7 mouse cellular contexts compared by ENCODE assay signal in the genomic region with DNA sequence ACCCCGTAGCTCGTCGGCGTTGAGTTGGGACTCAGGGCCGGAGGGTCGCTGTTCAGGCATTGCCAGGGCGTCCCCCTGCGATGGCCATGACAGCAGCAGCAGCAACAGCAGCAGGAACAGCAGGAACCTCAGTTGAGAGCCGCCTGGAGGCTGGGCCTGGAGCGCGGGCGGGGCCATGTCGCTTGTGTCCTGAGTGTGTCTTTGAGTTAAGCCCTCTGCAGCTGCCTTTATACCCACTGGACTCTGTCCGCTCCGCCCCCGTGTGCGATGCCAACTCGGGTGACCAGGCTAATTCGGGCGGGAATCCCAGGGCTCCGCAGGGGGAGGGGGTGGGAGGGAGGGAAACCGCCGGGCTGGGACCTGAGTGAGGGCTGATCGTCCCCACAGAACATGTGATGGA. TPM values are rescaled to one million over a fixed set of nuclear protein-coding genes. Genes with fewer than 3 reads are reported as not detected.
DNase-seq lines count a peak whose midpoint lies in the region; ATAC-seq and TF ChIP-seq lines count a peak whose summit lies in the region.

No protein-coding gene starts in this region.

- DNase-seq in 3T3-L1 (ENCODE audit: low read depth, low spot score) (peak; percentile 21), ES-CJ7 (ENCODE audit: low read depth, low spot score) (peak; percentile 54)
- DNase-seq in liver, embryonic 14.5 days (ENCODE audit: low read depth in 3 of 3, low spot score in 3 of 3), result no peak
- no peak for DNase-seq in frontal cortex, adult 2 months (ENCODE audit: extremely low spot score in 1 of 2, low spot score in 1 of 2)
- no peak for DNase-seq in ovary, postnatal 36 days (ENCODE audit: low spot score)
- no peak for DNase-seq in midbrain, embryonic 11.5 days (ENCODE audit: low spot score, missing footprints)

- TF ChIP-seq CTCF in liver, embryonic 14.5 days (IDR thresholded peaks at IDR 0.05; ENCODE audit: low read depth), result 0 out of 2 replicates have a peak, but pooled peaks have one; percentile 17

- no peaks in the 10 kb centered on the region for H3K9me3 ChIP-seq in hindbrain, embryonic 15.5 days
- no peaks in the 10 kb centered on the region for H3K9me3 ChIP-seq in liver, embryonic 14.5 days (ENCODE audit: control insufficient read depth, low read length)
- H3K9me3 ChIP-seq in midbrain, embryonic 11.5 days (ENCODE audit: control insufficient read depth, low read length), result no peaks in the 10 kb centered on the region

- H3K4me1 ChIP-seq in hindbrain, embryonic 15.5 days (replicated peaks), result peaks cover 26% of the 10 kb centered on the region
- H3K4me1 ChIP-seq in liver, embryonic 14.5 days (replicated peaks; ENCODE audit: control insufficient read depth in 2 of 2, insufficient read depth in 2 of 2, low read length in 1 of 2), result peaks cover 20 to 33% of the 10 kb centered on the region in 2 experiments
- H3K4me1 ChIP-seq in midbrain, embryonic 11.5 days (ENCODE audit: control insufficient read depth, insufficient read depth, low read length), result peaks cover 12% of the 10 kb centered on the region; the same call in 1 of the 2 replicates

- H3K9ac ChIP-seq in hindbrain, embryonic 15.5 days, result no peak overlapping the region
- peak overlapping the region; percentile 54; the same call in 1 of the 2 replicates for H3K9ac ChIP-seq in liver, embryonic 14.5 days (replicated peaks)
- no peak overlapping the region for H3K9ac ChIP-seq in midbrain, embryonic 11.5 days (ENCODE audit: low read length)

- no peak overlapping the region for H3K27ac ChIP-seq in hindbrain, embryonic 15.5 days (replicated peaks)
- H3K27ac ChIP-seq in liver, embryonic 14.5 days, result peak overlapping the region; percentile 44; the same call in 1 of the 2 replicates
- no peak overlapping the region for H3K27ac ChIP-seq in midbrain, embryonic 11.5 days (ENCODE audit: low read depth, low read length)

- peaks cover 5% of the 10 kb centered on the region; the same call in 1 of the 2 replicates for H3K27me3 ChIP-seq in hindbrain, embryonic 15.5 days
- H3K27me3 ChIP-seq in liver, embryonic 14.5 days (ENCODE audit: control insufficient read depth, insufficient read depth, low read length), result peaks cover 8% of the 10 kb centered on the region
- H3K27me3 ChIP-seq in midbrain, embryonic 11.5 days (ENCODE audit: control insufficient read depth, insufficient read depth, low read length), result peaks cover 10% of the 10 kb centered on the region; the same call in 1 of the 2 replicates

- no peak for ATAC-seq in hindbrain, embryonic 15.5 days (ENCODE audit: low FRiP score, low read depth)
- no peak for ATAC-seq in liver, embryonic 14.5 days (ENCODE audit: insufficient read depth)
- no peak for ATAC-seq in midbrain, embryonic 11.5 days (ENCODE audit: low FRiP score)

- 26% methylated on average over 20 of the region's 24 CpGs for WGBS in hindbrain, embryonic 15.5 days
- 11% methylated on average over 24 of the region's 24 CpGs for WGBS in liver, embryonic 14.5 days (ENCODE audit: insufficient replicate concordance)
- WGBS in midbrain, embryonic 11.5 days, result 20% methylated on average over 24 of the region's 24 CpGs

- H3K4me2 ChIP-seq in hindbrain, embryonic 15.5 days, result 0 out of 2 replicates have a peak overlapping the region, but pooled peaks have one; percentile 9
- peak overlapping the region; percentile 81 for H3K4me2 ChIP-seq in liver, embryonic 14.5 days (ENCODE audit: low read depth)
- no peak overlapping the region for H3K4me2 ChIP-seq in midbrain, embryonic 11.5 days

- H3K4me3 ChIP-seq in hindbrain, embryonic 15.5 days, result no peak overlapping the region
- peak overlapping the region; percentile 39 to 71 for H3K4me3 ChIP-seq in liver, embryonic 14.5 days (ENCODE audit: insufficient read depth in 1 of 2, low read depth in 2 of 2, low read length in 2 of 2)
- no peak overlapping the region for H3K4me3 ChIP-seq in midbrain, embryonic 11.5 days (ENCODE audit: low read depth, low read length)

- no peaks in the 10 kb centered on the region for H3K36me3 ChIP-seq in hindbrain, embryonic 15.5 days
- H3K36me3 ChIP-seq in liver, embryonic 14.5 days (replicated peaks; ENCODE audit: control insufficient read depth, insufficient read depth, low read depth), result no peaks in the 10 kb centered on the region
- no peaks in the 10 kb centered on the region for H3K36me3 ChIP-seq in midbrain, embryonic 11.5 days (ENCODE audit: control insufficient read depth, insufficient read depth, low read length)

- TF ChIP-seq EP300 in liver, embryonic 14.5 days (IDR thresholded peaks at IDR 0.05; ENCODE audit: low read depth), result no peak

RNA-seq across cellular contexts. Expression of gene Gdf15, which starts 0.8 kb away (rescaled TPM):
- 0.25 and 0.30 TPM in 2 replicates for polyA plus RNA-seq in hindbrain, embryonic 15.5 days (2015; fragmentation: Nextera tagmentation; extraction: Ambion mirVana)
- polyA plus RNA-seq in liver, embryonic 14.5 days (2012; rRNA removed), result 6.3 and 9.0 TPM in 2 replicates
- 1.2 and 2.8 TPM in 2 replicates for polyA plus RNA-seq in liver, embryonic 14.5 days (2014; fragmentation: Nextera tagmentation; extraction: Ambion mirVana)
- polyA plus RNA-seq in frontal cortex, adult 2 months (2012; rRNA removed), result 0.15 and 0.20 TPM in 2 replicates
- 0.10 and 0.11 TPM in 2 replicates for polyA plus RNA-seq in midbrain, embryonic 11.5 days (2014; fragmentation: Nextera tagmentation; extraction: Ambion mirVana)

RNA-seq across cellular contexts. Expression of gene Lrrc25, which starts 15.5 kb away (rescaled TPM):
- polyA plus RNA-seq in hindbrain, embryonic 15.5 days (2015; fragmentation: Nextera tagmentation; extraction: Ambion mirVana), result 1.1 and 2.2 TPM in 2 replicates
- polyA plus RNA-seq in liver, embryonic 14.5 days (2012; rRNA removed), result 4.3 and 5.3 TPM in 2 replicates
- polyA plus RNA-seq in liver, embryonic 14.5 days (2014; fragmentation: Nextera tagmentation; extraction: Ambion mirVana), result 4.7 TPM in 2 replicates
- 0.78 and 0.86 TPM in 2 replicates for polyA plus RNA-seq in frontal cortex, adult 2 months (2012; rRNA removed)
- polyA plus RNA-seq in midbrain, embryonic 11.5 days (2014; fragmentation: Nextera tagmentation; extraction: Ambion mirVana), result 1.2 and 1.3 TPM in 2 replicates

RNA-seq across cellular contexts. Expression of gene Ssbp4, which starts 22.8 kb away (rescaled TPM):
- 150 and 172 TPM in 2 replicates for polyA plus RNA-seq in hindbrain, embryonic 15.5 days (2015; fragmentation: Nextera tagmentation; extraction: Ambion mirVana)
- 36.3 and 50.8 TPM in 2 replicates for polyA plus RNA-seq in liver, embryonic 14.5 days (2012; rRNA removed)
- 49.5 and 61.7 TPM in 2 replicates for polyA plus RNA-seq in liver, embryonic 14.5 days (2014; fragmentation: Nextera tagmentation; extraction: Ambion mirVana)
- polyA plus RNA-seq in frontal cortex, adult 2 months (2012; rRNA removed), result 266 and 276 TPM in 2 replicates
- polyA plus RNA-seq in midbrain, embryonic 11.5 days (2014; fragmentation: Nextera tagmentation; extraction: Ambion mirVana), result 87.8 and 96.9 TPM in 2 replicates

RNA-seq across cellular contexts. Expression of gene Pgpep1, which starts 28.8 kb away (rescaled TPM):
- polyA plus RNA-seq in hindbrain, embryonic 15.5 days (2015; fragmentation: Nextera tagmentation; extraction: Ambion mirVana), result 76.5 and 77.8 TPM in 2 replicates
- 7.6 and 8.6 TPM in 2 replicates for polyA plus RNA-seq in liver, embryonic 14.5 days (2012; rRNA removed)
- polyA plus RNA-seq in liver, embryonic 14.5 days (2014; fragmentation: Nextera tagmentation; extraction: Ambion mirVana), result 19.8 and 23.5 TPM in 2 replicates
- polyA plus RNA-seq in frontal cortex, adult 2 months (2012; rRNA removed), result 17.2 and 25.8 TPM in 2 replicates
- polyA plus RNA-seq in midbrain, embryonic 11.5 days (2014; fragmentation: Nextera tagmentation; extraction: Ambion mirVana), result 103 and 108 TPM in 2 replicates

RNA-seq across cellular contexts. Expression of gene Isyna1, which starts 37.3 kb away (rescaled TPM):
- 146 and 152 TPM in 2 replicates for polyA plus RNA-seq in hindbrain, embryonic 15.5 days (2015; fragmentation: Nextera tagmentation; extraction: Ambion mirVana)
- 61.3 and 62.4 TPM in 2 replicates for polyA plus RNA-seq in liver, embryonic 14.5 days (2012; rRNA removed)
- polyA plus RNA-seq in liver, embryonic 14.5 days (2014; fragmentation: Nextera tagmentation; extraction: Ambion mirVana), result 30.2 and 34.2 TPM in 2 replicates
- polyA plus RNA-seq in frontal cortex, adult 2 months (2012; rRNA removed), result 69.0 and 81.9 TPM in 2 replicates
- 46.1 and 56.0 TPM in 2 replicates for polyA plus RNA-seq in midbrain, embryonic 11.5 days (2014; fragmentation: Nextera tagmentation; extraction: Ambion mirVana)

Comparison
In these comparisons a context has a peak if more than half of its experiments do, and no peak if none do; other contexts are left out.
1. DNase-seq: peak in 3T3-L1 (single experiment) and ES-CJ7 (single experiment); none in liver, embryonic 14.5 days (0 of 3), frontal cortex, adult 2 months (0 of 2), ovary, postnatal 36 days (single experiment) and midbrain, embryonic 11.5 days (single experiment).
2. H3K4me3 ChIP-seq: peak in liver, embryonic 14.5 days (2 of 2); none in hindbrain, embryonic 15.5 days (single experiment) and midbrain, embryonic 11.5 days (single experiment).